Mouse (Mus musculus): ENCODE measurements around the gene Cd164. TPM values are rescaled to one million over a fixed set of nuclear protein-coding genes. Genes with fewer than 3 reads are reported as not detected.
A peak's percentile ranks its signal among the peaks of the same experiment; 100 is the strongest.

Cd164 gene
- polyA plus RNA-seq, 1 experiment from 2014 or later = 166 TPM

DNA sequence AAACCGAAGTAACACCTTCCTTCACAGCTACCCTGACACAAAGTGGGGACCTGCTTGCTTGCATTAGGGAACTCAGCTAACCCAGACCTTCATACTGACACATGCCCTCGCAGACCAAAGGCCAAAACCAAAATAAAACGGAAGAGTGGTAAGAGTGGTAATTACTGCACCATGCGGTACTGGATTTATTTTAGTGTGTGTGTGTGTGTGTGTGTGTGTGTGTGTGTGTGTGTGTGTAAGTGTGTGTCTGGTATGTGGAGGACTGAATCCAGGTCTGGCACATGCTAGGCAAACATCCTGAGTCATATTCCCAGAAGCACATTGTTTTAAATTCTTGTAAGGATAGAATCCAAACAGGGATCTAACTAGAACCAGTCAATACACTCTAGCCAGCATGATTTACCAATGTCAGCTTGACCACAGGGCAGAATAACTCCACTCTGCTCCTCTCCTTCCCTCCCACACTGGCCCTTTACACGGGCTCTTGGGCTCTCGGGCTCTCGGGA is 57.2 kb downstream of the Cd164 start:
- 87% methylated on average over 7 of the region's 7 CpGs for WGBS
- Histone ChIP-seq H3K4me2 (no peak overlapping the region), H3K27me3 (replicated peaks) (no peaks in the 10 kb centered on the region), H3K4me3 (no peak overlapping the region), H3K9ac (no peak overlapping the region), H3K9me3 (no peaks in the 10 kb centered on the region), H3K36me3 (no peaks in the 10 kb centered on the region), H3K27ac (replicated peaks) (no peak overlapping the region), H3K4me1 (peaks cover 47% of the 10 kb centered on the region)
- no peak for ATAC-seq (ENCODE audit: extremely low read depth, insufficient number of reproducible peaks, low FRiP score, low TSS enrichment)

DNA sequence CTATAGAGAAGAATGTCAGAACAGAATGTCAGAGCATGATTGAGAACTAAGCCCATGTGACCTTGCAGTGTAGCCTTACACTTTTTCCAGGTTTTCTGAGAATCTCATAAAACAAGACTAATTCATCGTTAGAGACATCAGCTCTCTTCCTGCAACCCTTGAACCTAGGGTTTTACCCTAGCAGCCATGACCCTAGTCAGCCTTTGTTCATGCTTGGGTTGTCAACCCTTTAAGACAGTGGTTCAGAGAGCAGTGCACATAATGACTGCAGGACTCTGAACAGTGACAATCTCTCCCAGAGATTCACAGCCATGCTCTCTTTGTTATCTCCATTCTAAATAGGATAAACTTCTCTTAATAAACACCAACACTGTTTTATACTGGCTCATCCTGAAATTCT is 59.3 kb downstream of the Cd164 start:
- WGBS = 60% methylated on average over 1 of the region's 1 CpGs
- Histone ChIP-seq H3K4me2 (no peak overlapping the region), H3K4me3 (no peak overlapping the region), H3K27ac (replicated peaks) (no peak overlapping the region), H3K9ac (no peak overlapping the region), H3K27me3 (replicated peaks) (no peaks in the 10 kb centered on the region), H3K4me1 (peaks cover 35% of the 10 kb centered on the region), H3K36me3 (no peaks in the 10 kb centered on the region), H3K9me3 (no peaks in the 10 kb centered on the region)
- ATAC-seq (ENCODE audit: extremely low read depth, insufficient number of reproducible peaks, low FRiP score, low TSS enrichment) = no peak

DNA sequence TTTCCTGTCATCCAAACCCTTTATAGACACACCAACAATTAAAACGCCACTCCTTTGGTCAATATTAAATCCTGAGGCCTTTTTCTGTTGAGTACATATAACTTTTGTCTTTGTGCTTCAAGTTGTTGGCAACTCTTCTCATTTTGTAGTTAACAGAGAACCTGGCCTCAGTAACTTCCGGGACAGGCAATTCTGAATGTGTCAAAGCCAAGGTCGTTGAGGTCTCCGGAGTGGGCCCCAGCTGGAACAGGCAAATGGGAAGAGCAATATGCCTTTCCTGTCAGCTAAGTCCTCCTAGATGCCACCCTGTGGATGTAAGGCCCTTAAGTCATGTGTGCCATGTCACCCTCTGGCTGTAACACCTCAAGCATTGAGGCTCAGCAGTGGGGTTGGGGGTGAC is 61.2 kb downstream of the Cd164 start:
- Histone ChIP-seq H3K27me3 (replicated peaks) (no peaks in the 10 kb centered on the region), H3K27ac (replicated peaks) (peak overlapping the region; percentile 76), H3K4me2 (no peak overlapping the region), H3K36me3 (no peaks in the 10 kb centered on the region), H3K9ac (no peak overlapping the region), H3K4me1 (peaks cover 30% of the 10 kb centered on the region), H3K4me3 (no peak overlapping the region), H3K9me3 (no peaks in the 10 kb centered on the region)
- no peak for ATAC-seq (ENCODE audit: extremely low read depth, insufficient number of reproducible peaks, low FRiP score, low TSS enrichment)
- WGBS = 48% methylated on average over 4 of the region's 4 CpGs

Other genes with a start within 250 kb of the Cd164 start
- gene Fig4, start 216.2 kb upstream of the Cd164 start, polyA plus RNA-seq (2015; fragmentation: Nextera tagmentation; extraction: Ambion mirVana) = 44.0 and 47.2 TPM in 2 replicates
- 0.27 and 0.28 TPM in 2 replicates for gene Ak9, start 215.4 kb upstream of the Cd164 start, polyA plus RNA-seq (2015; fragmentation: Nextera tagmentation; extraction: Ambion mirVana)
- 11.2 and 11.3 TPM in 2 replicates for gene Zbtb24, start 69.0 kb upstream of the Cd164 start, polyA plus RNA-seq (2015; fragmentation: Nextera tagmentation; extraction: Ambion mirVana)
- 33.4 and 33.8 TPM in 2 replicates for gene Mical1, start 43.1 kb upstream of the Cd164 start, polyA plus RNA-seq (2015; fragmentation: Nextera tagmentation; extraction: Ambion mirVana)
- 46.3 and 48.4 TPM in 2 replicates for gene Smpd2, start 29.0 kb upstream of the Cd164 start, polyA plus RNA-seq (2015; fragmentation: Nextera tagmentation; extraction: Ambion mirVana)
- 1.1 and 1.3 TPM in 2 replicates for gene Ppil6, start 29.0 kb upstream of the Cd164 start, polyA plus RNA-seq (2015; fragmentation: Nextera tagmentation; extraction: Ambion mirVana)
- gene Ccdc162, start 197.2 kb downstream of the Cd164 start, polyA plus RNA-seq (2015; fragmentation: Nextera tagmentation; extraction: Ambion mirVana) = 0.27 and 0.38 TPM in 2 replicates